Mouse (Mus musculus): ENCODE data around the gene Nr1i3.
A peak's percentile ranks its signal among the peaks of the same experiment; 100 is the strongest.

Gene Nr1i3

DNA sequence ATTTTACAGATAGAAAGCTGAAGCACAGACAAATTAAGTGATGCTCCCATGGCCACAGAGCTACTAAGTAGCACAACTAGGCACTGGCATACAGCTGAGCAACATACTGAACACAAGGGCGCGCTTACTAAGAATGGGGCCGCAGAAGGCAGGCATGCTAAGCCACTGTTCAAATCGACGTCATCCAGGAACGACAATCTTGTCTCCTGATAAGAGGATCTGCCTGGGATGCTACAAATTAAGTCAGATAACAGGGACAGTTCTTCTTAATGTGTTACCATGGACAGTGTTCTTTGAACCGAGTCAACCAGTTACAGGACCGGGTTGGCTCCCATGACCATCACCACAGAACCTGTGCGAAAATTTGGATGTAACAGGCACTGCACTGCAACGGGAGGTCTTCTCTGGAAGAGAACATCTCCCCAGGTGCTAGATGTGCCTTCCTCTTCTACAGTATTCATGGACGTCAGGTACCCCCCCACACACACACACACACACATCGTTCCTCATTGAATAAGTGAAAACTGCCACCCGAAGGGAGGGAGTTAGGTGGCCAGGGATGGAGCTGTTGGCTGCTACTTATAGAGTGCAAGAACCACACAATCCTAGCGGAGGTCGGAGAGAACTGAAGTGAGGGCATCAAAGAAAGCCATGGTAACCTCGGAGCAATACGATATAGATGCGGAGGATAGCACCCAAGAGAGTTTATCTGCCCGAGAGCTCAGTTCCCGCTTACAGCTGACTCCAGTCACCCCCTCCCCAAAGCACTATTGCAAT is 18.5 kb upstream of the Nr1i3 start:
- no peak for DNase-seq (ENCODE audit: low read depth, low spot score)

GRCm38 (mm10) chr1:171195887-171196397 is 17.8 kb upstream of the Nr1i3 start, which contains the start of gene Pcp4l1:
Gene Pcp4l1, minus strand, starts transcription at chr1:171196268.
- peak; percentile 68 for DNase-seq (ENCODE audit: low read depth, low spot score)

GRCm38 (mm10) chr1:171199532-171199931 is 14.2 kb upstream of the Nr1i3 start:
- DNase-seq (ENCODE audit: low read depth, low spot score): no peak

DNA sequence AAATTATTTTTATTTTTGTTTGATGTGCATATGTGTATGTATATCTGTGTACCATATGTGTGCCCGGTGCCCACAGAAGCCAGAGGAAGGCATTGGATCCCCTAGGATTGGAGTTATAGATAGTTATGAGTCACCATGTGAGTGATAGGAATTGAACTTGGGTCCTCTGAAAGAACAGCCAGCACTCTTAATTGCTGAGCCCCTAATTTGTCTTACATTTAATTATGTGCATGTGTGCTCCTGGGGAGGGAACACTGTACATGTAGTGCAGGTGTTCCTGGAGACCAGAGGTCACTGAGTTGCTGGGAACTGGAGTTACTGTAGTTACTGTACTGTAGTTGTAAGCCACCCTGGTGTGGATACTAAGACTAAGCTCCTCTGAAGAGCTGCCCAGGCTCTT is 13.0 kb upstream of the Nr1i3 start:
- DNase-seq (ENCODE audit: low read depth, low spot score): no peak

GRCm38 (mm10) chr1:171203471-171204248 is 10.1 kb upstream of the Nr1i3 start:
- no peak for DNase-seq (ENCODE audit: low read depth, low spot score)

DNA sequence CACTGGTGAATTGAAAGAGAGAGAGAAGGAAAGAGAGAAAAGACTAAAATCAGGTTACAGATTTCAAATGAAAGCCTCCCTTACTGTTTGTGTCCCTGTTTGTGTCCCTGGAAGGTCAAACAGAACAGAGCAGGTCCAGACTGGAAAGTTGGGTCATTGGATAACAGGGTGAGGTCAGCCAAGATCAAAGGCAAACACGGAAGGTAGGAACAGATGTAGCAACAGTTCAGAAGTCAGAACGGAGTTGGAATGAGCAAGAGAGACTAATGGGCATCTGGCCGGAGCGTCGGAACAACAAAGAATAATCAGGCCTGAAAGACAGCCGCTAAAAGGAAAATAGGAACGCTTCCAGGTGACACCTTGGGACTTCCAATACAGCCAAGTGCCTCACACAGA is 9.5 kb upstream of the Nr1i3 start:
- DNase-seq (ENCODE audit: low read depth, low spot score): no peak

- DNase-seq (ENCODE audit: low read depth, low spot score): no peak
These were observed 7.9 kb upstream of the Nr1i3 start for GRCm38 (mm10) chr1:171205704-171206493.

- no peak for DNase-seq (ENCODE audit: low read depth, low spot score)
These were observed 4.4 kb upstream of the Nr1i3 start for GRCm38 (mm10) chr1:171209409-171209808.

GRCm38 (mm10) chr1:171212854-171213253 is 916 bp upstream of the Nr1i3 start:
- no peak for DNase-seq (ENCODE audit: low read depth, low spot score)

- DNase-seq (ENCODE audit: low read depth, low spot score): no peak
These were observed 2.6 kb downstream of the Nr1i3 start for GRCm38 (mm10) chr1:171216241-171216955.

- DNase-seq (ENCODE audit: low read depth, low spot score): peak; percentile 83
These were observed 7.1 kb downstream of the Nr1i3 start for GRCm38 (mm10) chr1:171220871-171221270.

GRCm38 (mm10) chr1:171221281-171222193 is 7.8 kb downstream of the Nr1i3 start:
- no peak for DNase-seq (ENCODE audit: low read depth, low spot score)

GRCm38 (mm10) chr1:171222238-171223155 is 8.7 kb downstream of the Nr1i3 start, which contains the start of gene Tomm40l:
Gene Tomm40l, minus strand, starts transcription at chr1:171222514.
- peak; percentile 99 for DNase-seq (ENCODE audit: low read depth, low spot score)

- DNase-seq (ENCODE audit: low read depth, low spot score): no peak
These were observed 9.4 kb downstream of the Nr1i3 start for GRCm38 (mm10) chr1:171223168-171223567.

DNA sequence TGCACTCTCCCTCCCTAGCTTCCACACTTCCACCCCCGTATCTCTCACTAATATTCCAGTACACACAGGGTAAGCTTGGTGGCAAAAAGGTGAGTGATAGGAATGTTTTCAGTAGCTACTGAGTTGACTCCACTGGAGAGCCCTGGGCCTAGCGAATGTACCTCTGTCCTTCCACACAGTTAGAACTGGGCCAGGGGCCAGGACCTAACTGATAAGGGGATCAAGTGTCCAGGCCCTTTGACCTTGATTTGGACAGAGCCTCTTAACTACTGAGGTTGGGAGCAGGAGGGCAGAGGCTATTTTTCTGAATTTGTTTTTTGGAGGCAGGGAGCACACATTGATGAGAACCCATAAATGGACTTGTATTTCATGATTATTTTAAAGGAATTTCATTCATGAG is 10.0 kb downstream of the Nr1i3 start:
- DNase-seq (ENCODE audit: low read depth, low spot score): no peak

- DNase-seq (ENCODE audit: low read depth, low spot score): no peak
These were observed 11.1 kb downstream of the Nr1i3 start, which contains the start of gene Apoa2 for GRCm38 (mm10) chr1:171224857-171225256. Gene Apoa2, plus strand, starts transcription at chr1:171225054.

DNA sequence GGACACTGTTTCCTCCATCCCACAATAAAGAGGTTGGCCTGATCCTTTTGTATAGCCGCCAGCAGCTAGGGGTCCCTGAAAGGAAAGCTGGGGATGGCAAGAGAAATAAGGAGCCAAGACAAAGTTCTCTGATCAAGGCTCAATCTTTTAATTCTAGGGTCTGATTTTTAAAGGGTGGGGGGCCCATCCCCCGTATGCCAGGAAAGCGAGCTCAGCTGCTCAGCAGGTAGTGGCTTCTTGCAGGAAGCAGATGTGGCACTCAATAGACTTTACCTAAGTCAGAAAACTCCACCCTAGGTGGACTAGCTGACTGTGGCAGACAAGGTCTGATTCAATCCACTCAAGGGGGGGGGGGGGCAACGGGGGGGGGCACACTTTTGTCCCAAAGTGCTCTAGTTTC is 13.0 kb downstream of the Nr1i3 start:
- DNase-seq (ENCODE audit: low read depth, low spot score): no peak

- DNase-seq (ENCODE audit: low read depth, low spot score): no peak
These were observed 14.1 kb downstream of the Nr1i3 start for GRCm38 (mm10) chr1:171227879-171228278.

DNA sequence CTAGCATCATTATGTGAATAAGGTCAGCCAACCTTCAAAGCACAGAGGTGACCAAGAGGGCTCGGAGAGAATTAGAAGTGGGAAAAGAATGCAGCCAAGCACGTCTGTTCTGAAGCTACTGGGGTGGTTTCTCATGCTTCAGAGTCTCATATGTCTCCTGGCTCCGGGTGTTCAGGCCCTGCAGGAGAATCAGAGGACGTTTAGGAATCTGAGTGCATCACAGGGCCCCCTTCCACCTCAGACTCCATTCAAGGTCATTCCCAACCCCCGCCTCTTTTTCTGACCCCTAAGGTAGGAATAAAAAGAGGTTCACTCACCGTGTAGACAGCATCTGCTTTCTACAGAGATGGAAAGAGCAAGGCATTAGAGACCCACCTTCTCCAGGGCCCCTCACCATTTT is 16.0 kb downstream of the Nr1i3 start:
- no peak for DNase-seq (ENCODE audit: low read depth, low spot score)

All from skeletal muscle tissue, adult 2 months (tissue).